In the genomic region with DNA sequence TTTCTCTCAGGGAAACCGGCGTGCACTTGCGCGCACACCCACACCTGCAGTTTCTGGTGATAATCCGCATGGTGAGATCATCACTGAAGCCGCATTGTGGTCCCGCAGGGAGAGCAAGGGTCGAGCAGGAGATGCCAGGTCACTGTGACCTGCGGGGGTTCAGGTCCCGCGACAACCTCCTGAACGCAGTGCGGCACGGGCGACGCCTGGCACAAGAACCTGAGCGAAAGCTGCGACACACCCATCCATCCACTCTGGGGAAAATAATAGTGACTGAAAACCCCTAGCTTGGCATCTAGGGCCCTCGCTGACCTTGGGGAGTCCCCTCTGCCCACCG, we compare ENCODE assay signal across 8 mouse cellular contexts. TPM values are rescaled to one million over a fixed set of nuclear protein-coding genes. Genes with fewer than 3 reads are reported as not detected.
A peak's percentile ranks its signal among the peaks of the same experiment; 100 is the strongest.
DNase-seq lines count a peak whose midpoint lies in the region; ATAC-seq and TF ChIP-seq lines count a peak whose summit lies in the region.

No protein-coding gene starts in this region.

- WGBS in kidney, postnatal 0 days, result 3% methylated on average over 20 of the region's 20 CpGs
- WGBS in limb, embryonic 12.5 days, result 2% methylated on average over 20 of the region's 20 CpGs
- WGBS in small intestine, adult 2 months, result under 1% methylated on average over 20 of the region's 20 CpGs

- TF ChIP-seq POLR2A in embryonic fibroblast, embryonic 13.5 days (IDR thresholded peaks at IDR 0.05; ENCODE audit: low read depth, low read length), result no peak
- TF ChIP-seq POLR2A in small intestine, adult 2 months (IDR thresholded peaks at IDR 0.05; ENCODE audit: low read depth, low read length), result peak; percentile 12; the same call in 1 of the 2 replicates

- peak; percentile 13 for DNase-seq in kidney, postnatal 0 days (ENCODE audit: low spot score)
- DNase-seq in kidney, adult 11 months, result no peak
- peak; percentile 47 for DNase-seq in ZHBTc4 (ENCODE audit: low read depth, low spot score)
- no peak for DNase-seq in thymus, postnatal 10 days (ENCODE audit: low spot score in 2 of 2)
- DNase-seq in spleen, adult 12 weeks (ENCODE audit: low spot score), result no peak

- H3K27me3 ChIP-seq in kidney, postnatal 0 days (ENCODE audit: insufficient read depth, low read length), result no peaks in the 10 kb centered on the region
- H3K27me3 ChIP-seq in limb, embryonic 12.5 days, result peaks cover 5% of the 10 kb centered on the region; the same call in 1 of the 2 replicates
- H3K27me3 ChIP-seq in small intestine, adult 2 months (ENCODE audit: control insufficient read depth, insufficient read depth, low read length), result no peaks in the 10 kb centered on the region

- H3K36me3 ChIP-seq in kidney, postnatal 0 days (ENCODE audit: insufficient read depth, low read length), result no peaks in the 10 kb centered on the region
- H3K36me3 ChIP-seq in limb, embryonic 12.5 days, result no peaks in the 10 kb centered on the region
- H3K36me3 ChIP-seq in small intestine, adult 2 months (ENCODE audit: control insufficient read depth, insufficient read depth, low read length), result no peaks in the 10 kb centered on the region

- H3K9ac ChIP-seq in kidney, postnatal 0 days (ENCODE audit: low read depth, low read length), result peak overlapping the region; percentile 79
- peak overlapping the region; percentile 78 for H3K9ac ChIP-seq in limb, embryonic 12.5 days (replicated peaks)

- no peak for TF ChIP-seq CTCF in kidney, postnatal 0 days (IDR thresholded peaks at IDR 0.05; ENCODE audit: low read depth)
- TF ChIP-seq CTCF in embryonic fibroblast, embryonic 13.5 days (IDR thresholded peaks at IDR 0.05; ENCODE audit: borderline replicate concordance, insufficient read depth, low read length), result no peak
- no peak for TF ChIP-seq CTCF in small intestine, adult 2 months (IDR thresholded peaks at IDR 0.05; ENCODE audit: extremely low read depth, insufficient read length, insufficient replicate concordance, low read depth, low read length)

- no peaks in the 10 kb centered on the region for H3K9me3 ChIP-seq in kidney, postnatal 0 days (replicated peaks; ENCODE audit: low read length)
- H3K9me3 ChIP-seq in limb, embryonic 12.5 days, result no peaks in the 10 kb centered on the region

- H3K27ac ChIP-seq in kidney, postnatal 0 days, result peak overlapping the region; percentile 67; the same call in 1 of the 2 replicates
- no peak overlapping the region for H3K27ac ChIP-seq in embryonic fibroblast, embryonic 13.5 days (ENCODE audit: insufficient read depth, low read length)
- peak overlapping the region; percentile 68; the same call in 1 of the 2 replicates for H3K27ac ChIP-seq in limb, embryonic 12.5 days
- peak overlapping the region; percentile 94 for H3K27ac ChIP-seq in small intestine, adult 2 months (ENCODE audit: insufficient read depth, low read depth, low read length)

- peak overlapping the region; percentile 78 for H3K4me3 ChIP-seq in kidney, postnatal 0 days (replicated peaks; ENCODE audit: low read depth, low read length)
- peak overlapping the region; percentile 63 for H3K4me3 ChIP-seq in embryonic fibroblast, embryonic 13.5 days (ENCODE audit: insufficient read depth, low read length)
- peak overlapping the region; percentile 78 for H3K4me3 ChIP-seq in limb, embryonic 12.5 days (replicated peaks)
- peak overlapping the region; percentile 98 for H3K4me3 ChIP-seq in small intestine, adult 2 months (ENCODE audit: low read depth, low read length)

- no peaks in the 10 kb centered on the region for H3K4me1 ChIP-seq in kidney, postnatal 0 days (replicated peaks; ENCODE audit: insufficient read depth, low read length)
- no peaks in the 10 kb centered on the region for H3K4me1 ChIP-seq in embryonic fibroblast, embryonic 13.5 days (ENCODE audit: control insufficient read depth, insufficient read depth, low read length)
- peaks cover 4% of the 10 kb centered on the region; the same call in 1 of the 2 replicates for H3K4me1 ChIP-seq in limb, embryonic 12.5 days (replicated peaks)
- H3K4me1 ChIP-seq in small intestine, adult 2 months (ENCODE audit: control insufficient read depth, insufficient read depth, insufficient read length, low read length), result peaks cover 6% of the 10 kb centered on the region

- ATAC-seq in kidney, postnatal 0 days (replicated peaks; ENCODE audit: low FRiP score, low read depth), result peak; percentile 54; the same call in 1 of the 2 replicates
- ATAC-seq in limb, embryonic 12.5 days (ENCODE audit: insufficient number of reproducible peaks, insufficient read depth, low FRiP score, low TSS enrichment, low read depth), result peak; percentile 34; the same call in 1 of the 2 replicates

- peak overlapping the region; percentile 90 for H3K4me2 ChIP-seq in kidney, postnatal 0 days (ENCODE audit: low read length)
- H3K4me2 ChIP-seq in limb, embryonic 12.5 days, result peak overlapping the region; percentile 90

RNA-seq across cellular contexts. Expression of a gene that starts 0.9 kb away (rescaled TPM):
- 29.6 and 30.1 TPM in 2 replicates for polyA plus RNA-seq in kidney, postnatal 0 days (2015; fragmentation: Nextera tagmentation; extraction: Ambion mirVana)
- polyA plus RNA-seq in embryonic fibroblast, embryonic 13.5 days (2011; ENCODE audit: insufficient read length, low read depth, missing spikeins), result 7.1 and 9.6 TPM in 2 replicates
- polyA plus RNA-seq in limb, embryonic 12.5 days (2016; fragmentation: Nextera tagmentation; extraction: Ambion mirVana), result 16.6 and 20.8 TPM in 2 replicates
- polyA plus RNA-seq in small intestine, adult 2 months (2012; rRNA removed), result 35.6 and 62.3 TPM in 2 replicates

RNA-seq across cellular contexts. Expression of a gene that starts 35.0 kb away (rescaled TPM):
- 31.3 and 34.0 TPM in 2 replicates for polyA plus RNA-seq in kidney, postnatal 0 days (2015; fragmentation: Nextera tagmentation; extraction: Ambion mirVana)
- 60.5 and 62.5 TPM in 2 replicates for polyA plus RNA-seq in embryonic fibroblast, embryonic 13.5 days (2011; ENCODE audit: insufficient read length, low read depth, missing spikeins)
- 57.3 and 61.5 TPM in 2 replicates for polyA plus RNA-seq in limb, embryonic 12.5 days (2016; fragmentation: Nextera tagmentation; extraction: Ambion mirVana)
- 3.1 and 6.8 TPM in 2 replicates for polyA plus RNA-seq in small intestine, adult 2 months (2012; rRNA removed)

RNA-seq across cellular contexts. Expression of a gene that starts 47.5 kb away (rescaled TPM):
- 929 and 971 TPM in 2 replicates for polyA plus RNA-seq in kidney, postnatal 0 days (2015; fragmentation: Nextera tagmentation; extraction: Ambion mirVana)
- not detected in 2 replicates for polyA plus RNA-seq in embryonic fibroblast, embryonic 13.5 days (2011; ENCODE audit: insufficient read length, low read depth, missing spikeins)
- polyA plus RNA-seq in limb, embryonic 12.5 days (2016; fragmentation: Nextera tagmentation; extraction: Ambion mirVana), result 0.10 TPM in 1 of 2 replicates, not detected in the other
- 633 and 1,402 TPM in 2 replicates for polyA plus RNA-seq in small intestine, adult 2 months (2012; rRNA removed)

Comparison
In these comparisons a context has a peak if more than half of its experiments do, and no peak if none do; other contexts are left out.
1. DNase-seq: peak in kidney, postnatal 0 days (single experiment) and ZHBTc4 (single experiment); none in kidney, adult 11 months (single experiment), thymus, postnatal 10 days (0 of 2) and spleen, adult 12 weeks (single experiment).
2. RNA of a gene that starts 47.5 kb away (polyA plus RNA-seq): 633 to 1,402 TPM in small intestine, adult 2 months and 929 to 971 TPM in kidney, postnatal 0 days; 0.10 TPM in limb, embryonic 12.5 days and not detected in embryonic fibroblast, embryonic 13.5 days; every median in the first group is over 100 times any median in the second.
3. Peak in every context shown above with its lines, with median percentiles within 50 percentile points of each other: H3K4me3 ChIP-seq.